Mouse (Mus musculus) heart, embryonic 13.5 days (tissue): Measurements from ENCODE around the gene Ccdc157. TPM values are rescaled to one million over a fixed set of nuclear protein-coding genes. Genes with fewer than 3 reads are reported as not detected.

Experiments
- ATAC-seq: fragments of 200-750 bp; cut with Nextera tagmentation; 2 replicates; pipeline ENCODE4 v1.8.0; 2017; ENCODE audit warnings: moderate TSS enrichment; ENCODE audit not compliant: insufficient number of reproducible peaks, low FRiP score, low TSS enrichment; ENCODE audit errors: extremely low read depth
- H3K27ac ChIP-seq: fragments of 300-500 bp; sonication (generic); replicated peaks from 2 replicates; pipeline ENCODE4 v1.5.1; 2015; ENCODE audit warnings: moderate library complexity, mild to moderate bottlenecking, inconsistent platforms
- H3K27me3 ChIP-seq: fragments of 300-500 bp; sonication (generic); replicated peaks from 2 replicates; pipeline ENCODE4 v1.6.1; 2015; ENCODE audit warnings: mild to moderate bottlenecking, inconsistent platforms
- H3K36me3 ChIP-seq: fragments of 300-500 bp; sonication (generic); 2 replicates; pipeline ENCODE4 v1.6.1; 2015; ENCODE audit warnings: mild to moderate bottlenecking, inconsistent platforms
- H3K4me1 ChIP-seq: fragments of 300-500 bp; sonication (generic); 2 replicates; pipeline ENCODE4 v1.6.1; 2015; ENCODE audit warnings: inconsistent platforms
- H3K4me2 ChIP-seq: fragments of 300-500 bp; sonication (generic); 2 replicates; pipeline ENCODE4 v1.6.1; 2015; ENCODE audit warnings: inconsistent platforms, mild to moderate bottlenecking, moderate library complexity
- H3K4me3 ChIP-seq: fragments of 300-500 bp; sonication (generic); 2 replicates; pipeline ENCODE4 v1.5.1; 2015; ENCODE audit warnings: moderate library complexity, mild to moderate bottlenecking, inconsistent platforms
- H3K9ac ChIP-seq: fragments of 300-500 bp; sonication (generic); 2 replicates; pipeline ENCODE4 v1.6.1; 2015; ENCODE audit warnings: inconsistent platforms, mild to moderate bottlenecking, moderate library complexity
- H3K9me3 ChIP-seq: fragments of 300-500 bp; sonication (generic); 2 replicates; pipeline ENCODE4 v1.6.1; 2016; ENCODE audit warnings: inconsistent platforms
- WGBS: fragments of 180-500 bp; shearing (Covaris S2); methylation state at CpG from one replicate; pipeline ENCODE4 v1.1.7; 2015; ENCODE audit warnings: mixed read lengths; 5-methylcytosine and 5-hydroxymethylcytosine counted together
- polyA plus RNA-seq: library from polyadenylated mRNA; unstranded; fragments of >200 nt; fragmentation: Nextera tagmentation; extraction: Ambion mirVana; gene quantifications from 2 replicates; pipeline ENCODE4 v1.2.1, GENCODE M21; 2015

Gene Ccdc157
- polyA plus RNA-seq: 3.5 and 5.1 TPM in 2 replicates

- H3K4me1 ChIP-seq: peaks cover 46% of the 10 kb centered on the region
- peak within 1 kb of the TSS; percentile 87 for H3K4me3 ChIP-seq
- WGBS: 1% methylated on average over 53 of the region's 54 CpGs
- H3K27me3 ChIP-seq: no peaks in the 10 kb centered on the region
- no peaks in the 10 kb centered on the region for H3K9me3 ChIP-seq
- peak within 1 kb of the TSS; percentile 92 for H3K9ac ChIP-seq
- ATAC-seq: peak; percentile 81
- H3K27ac ChIP-seq: peak within 1 kb of the TSS; percentile 94
- H3K4me2 ChIP-seq: peak within 1 kb of the TSS; percentile 96
- H3K36me3 ChIP-seq: peaks cover 41% of the 10 kb centered on the region
These were observed at the start of gene Ccdc157, which contains the start of gene Sf3a1 for GRCm38 (mm10) chr11:4159808-4160708. Gene Ccdc157 (minus strand): TSS chr11:4160293. Gene Sf3a1 (plus strand): TSS chr11:4160350.

- Histone ChIP-seq H3K36me3 (peaks cover 77% of the 10 kb centered on the region), H3K27ac (no peak overlapping the region), H3K4me3 (no peak overlapping the region), H3K27me3 (no peaks in the 10 kb centered on the region), H3K9ac (no peak overlapping the region), H3K4me1 (peaks cover 15% of the 10 kb centered on the region), H3K4me2 (no peak overlapping the region), H3K9me3 (no peaks in the 10 kb centered on the region)
- ATAC-seq: no peak
- WGBS: 74% methylated on average over 5 of the region's 5 CpGs
These were observed 49.5 kb upstream of the Ccdc157 start for GRCm38 (mm10) chr11:4209556-4209955.

- no peak for ATAC-seq
- Histone ChIP-seq H3K4me2 (no peak overlapping the region), H3K4me3 (no peak overlapping the region), H3K27ac (no peak overlapping the region), H3K4me1 (peaks cover 31% of the 10 kb centered on the region), H3K9ac (no peak overlapping the region), H3K36me3 (peaks cover 58% of the 10 kb centered on the region), H3K27me3 (no peaks in the 10 kb centered on the region), H3K9me3 (no peaks in the 10 kb centered on the region)
- 85% methylated on average over 9 of the region's 9 CpGs for WGBS
These were observed 47.6 kb upstream of the Ccdc157 start for GRCm38 (mm10) chr11:4207655-4208054.

GRCm38 (mm10) chr11:4206563-4206962 is 46.5 kb upstream of the Ccdc157 start:
- peaks cover 47% of the 10 kb centered on the region for H3K36me3 ChIP-seq
- 38% methylated on average over 6 of the region's 6 CpGs for WGBS
- H3K27ac ChIP-seq: no peak overlapping the region
- peaks cover 41% of the 10 kb centered on the region for H3K4me1 ChIP-seq
- H3K9me3 ChIP-seq: no peaks in the 10 kb centered on the region
- H3K9ac ChIP-seq: no peak overlapping the region
- H3K4me2 ChIP-seq: no peak overlapping the region
- H3K27me3 ChIP-seq: no peaks in the 10 kb centered on the region
- no peak overlapping the region for H3K4me3 ChIP-seq
- no peak for ATAC-seq

GRCm38 (mm10) chr11:4205951-4206350 is 45.9 kb upstream of the Ccdc157 start:
- peaks cover 41% of the 10 kb centered on the region for H3K4me1 ChIP-seq
- no peak for ATAC-seq
- no peak overlapping the region for H3K27ac ChIP-seq
- H3K9ac ChIP-seq: no peak overlapping the region
- no peak overlapping the region for H3K4me3 ChIP-seq
- no peaks in the 10 kb centered on the region for H3K27me3 ChIP-seq
- H3K36me3 ChIP-seq: peaks cover 46% of the 10 kb centered on the region
- WGBS: 78% methylated on average over 7 of the region's 7 CpGs
- no peak overlapping the region for H3K4me2 ChIP-seq
- no peaks in the 10 kb centered on the region for H3K9me3 ChIP-seq

GRCm38 (mm10) chr11:4205097-4205655 is 45.1 kb upstream of the Ccdc157 start:
- Histone ChIP-seq H3K4me1 (peaks cover 41% of the 10 kb centered on the region), H3K27me3 (no peaks in the 10 kb centered on the region), H3K9me3 (no peaks in the 10 kb centered on the region), H3K4me2 (no peak overlapping the region), H3K9ac (no peak overlapping the region), H3K4me3 (no peak overlapping the region), H3K27ac (no peak overlapping the region), H3K36me3 (peaks cover 38% of the 10 kb centered on the region)
- no peak for ATAC-seq
- 71% methylated on average over 5 of the region's 5 CpGs for WGBS

GRCm38 (mm10) chr11:4203705-4204074 is 43.6 kb upstream of the Ccdc157 start:
- H3K9ac ChIP-seq: peak overlapping the region; percentile 3; the same call in 1 of the 2 replicates
- no peak overlapping the region for H3K4me3 ChIP-seq
- no peak overlapping the region for H3K4me2 ChIP-seq
- peak overlapping the region; percentile 64 for H3K27ac ChIP-seq
- H3K9me3 ChIP-seq: no peaks in the 10 kb centered on the region
- no peak for ATAC-seq
- peaks cover 24% of the 10 kb centered on the region for H3K36me3 ChIP-seq
- H3K27me3 ChIP-seq: no peaks in the 10 kb centered on the region
- H3K4me1 ChIP-seq: peaks cover 41% of the 10 kb centered on the region
- WGBS: 24% methylated on average over 2 of the region's 2 CpGs

- H3K27ac ChIP-seq: peak overlapping the region; percentile 64
- peaks cover 18% of the 10 kb centered on the region for H3K36me3 ChIP-seq
- no peak overlapping the region for H3K4me3 ChIP-seq
- H3K9me3 ChIP-seq: no peaks in the 10 kb centered on the region
- ATAC-seq: no peak
- 57% methylated on average over 12 of the region's 12 CpGs for WGBS
- no peak overlapping the region for H3K9ac ChIP-seq
- H3K4me1 ChIP-seq: peaks cover 41% of the 10 kb centered on the region
- no peak overlapping the region for H3K4me2 ChIP-seq
- no peaks in the 10 kb centered on the region for H3K27me3 ChIP-seq
These were observed 43.1 kb upstream of the Ccdc157 start for GRCm38 (mm10) chr11:4202995-4203704.

- Histone ChIP-seq H3K9ac (no peak overlapping the region), H3K9me3 (no peaks in the 10 kb centered on the region), H3K4me2 (no peak overlapping the region), H3K27ac (no peak overlapping the region), H3K4me3 (no peak overlapping the region), H3K27me3 (no peaks in the 10 kb centered on the region), H3K36me3 (peaks cover 8% of the 10 kb centered on the region), H3K4me1 (peaks cover 41% of the 10 kb centered on the region)
- ATAC-seq: no peak
- 58% methylated on average over 11 of the region's 11 CpGs for WGBS
These were observed 42.0 kb upstream of the Ccdc157 start for GRCm38 (mm10) chr11:4201981-4202700.

- 74% methylated on average over 1 of the region's 1 CpGs for WGBS
- Histone ChIP-seq H3K4me3 (no peak overlapping the region), H3K27ac (no peak overlapping the region), H3K27me3 (no peaks in the 10 kb centered on the region), H3K9ac (no peak overlapping the region), H3K9me3 (no peaks in the 10 kb centered on the region), H3K36me3 (no peaks in the 10 kb centered on the region), H3K4me1 (peaks cover 12% of the 10 kb centered on the region), H3K4me2 (no peak overlapping the region)
- ATAC-seq: no peak
These were observed 37.6 kb upstream of the Ccdc157 start for GRCm38 (mm10) chr11:4197691-4198090.

- 69% methylated on average over 8 of the region's 8 CpGs for WGBS
- H3K27me3 ChIP-seq: no peaks in the 10 kb centered on the region
- H3K4me3 ChIP-seq: no peak overlapping the region
- H3K4me2 ChIP-seq: no peak overlapping the region
- no peak for ATAC-seq
- H3K36me3 ChIP-seq: 0 out of 2 replicates have a peak, but pooled peaks cover 2% of the 10 kb centered on the region
- no peaks in the 10 kb centered on the region for H3K9me3 ChIP-seq
- no peak overlapping the region for H3K27ac ChIP-seq
- H3K9ac ChIP-seq: no peak overlapping the region
- peaks cover 13% of the 10 kb centered on the region for H3K4me1 ChIP-seq
These were observed 36.5 kb upstream of the Ccdc157 start for GRCm38 (mm10) chr11:4196636-4197035.
